Mouse (Mus musculus): Measurements from ENCODE around the gene Tnfsf13b. TPM values are rescaled to one million over a fixed set of nuclear protein-coding genes. Genes with fewer than 3 reads are reported as not detected.
A peak's percentile ranks its signal among the peaks of the same experiment; 100 is the strongest.

Gene Tnfsf13b
- total RNA-seq (2021), result 1 to 10 TPM; 2.6 to 2.8 TPM
- long read RNA-seq, result 0 reads

DNA sequence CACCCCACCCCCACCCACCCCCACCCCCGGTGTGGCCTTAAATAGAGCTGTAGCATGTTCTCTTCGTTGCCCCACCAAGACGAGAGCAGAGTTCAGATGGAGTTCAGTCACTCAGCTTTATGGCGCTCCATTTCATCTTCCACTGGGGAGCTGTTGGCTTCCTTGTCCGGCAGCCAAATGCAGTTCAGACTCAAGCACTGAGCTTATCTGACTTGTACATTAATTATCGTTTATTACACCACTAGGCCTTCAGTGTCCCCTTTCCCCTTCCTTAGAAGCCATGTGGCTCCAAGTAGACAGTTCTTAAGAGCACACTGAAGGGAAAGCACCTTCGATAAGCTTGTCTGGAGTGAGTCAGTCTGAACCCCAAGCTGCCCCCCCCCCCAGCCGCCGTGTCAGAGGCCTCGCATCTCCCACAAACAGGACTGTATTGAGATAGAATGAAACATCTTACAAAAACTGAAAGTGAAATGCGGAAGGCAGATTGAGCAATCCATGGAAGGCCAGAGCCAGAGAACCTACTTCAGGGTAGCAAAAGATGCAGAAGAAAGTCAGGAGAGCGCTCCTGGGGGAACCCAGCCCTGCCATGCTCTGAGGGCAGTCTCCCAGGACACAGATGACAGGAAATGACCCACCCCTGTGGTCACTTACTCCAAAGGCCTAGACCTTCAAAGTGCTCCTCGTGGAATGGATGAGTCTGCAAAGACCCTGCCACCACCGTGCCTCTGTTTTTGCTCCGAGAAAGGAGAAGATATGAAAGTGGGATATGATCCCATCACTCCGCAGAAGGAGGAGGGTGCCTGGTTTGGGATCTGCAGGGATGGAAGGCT, at the start of gene Tnfsf13b:
Gene Tnfsf13b (plus strand): TSS at position 312 of the 830 bp plus-strand sequence.
- DNase-seq (ENCODE audit: low spot score in 2 of 2), result no peak

DNA sequence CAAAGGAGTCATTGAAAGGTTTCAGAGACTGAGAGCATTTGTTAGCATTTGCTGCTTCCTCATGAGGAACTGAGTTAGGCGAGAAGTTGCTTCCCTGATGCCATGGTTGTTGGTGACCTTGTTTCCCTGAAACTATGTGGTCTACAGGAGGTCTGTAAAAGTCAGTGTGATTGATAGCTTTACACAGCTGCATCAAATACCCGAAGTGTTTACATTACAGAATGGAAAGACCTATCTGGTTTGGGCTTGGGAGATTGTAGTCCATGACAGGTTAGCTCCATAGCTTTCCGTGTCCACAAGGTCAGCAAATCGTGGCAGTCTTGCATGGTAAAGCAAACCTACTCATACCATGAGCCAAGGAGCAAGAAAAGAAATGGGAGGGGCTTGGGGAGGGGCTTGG, 47.9 kb upstream of the Tnfsf13b start:
- no peak for DNase-seq (ENCODE audit: low spot score in 2 of 2)

DNA sequence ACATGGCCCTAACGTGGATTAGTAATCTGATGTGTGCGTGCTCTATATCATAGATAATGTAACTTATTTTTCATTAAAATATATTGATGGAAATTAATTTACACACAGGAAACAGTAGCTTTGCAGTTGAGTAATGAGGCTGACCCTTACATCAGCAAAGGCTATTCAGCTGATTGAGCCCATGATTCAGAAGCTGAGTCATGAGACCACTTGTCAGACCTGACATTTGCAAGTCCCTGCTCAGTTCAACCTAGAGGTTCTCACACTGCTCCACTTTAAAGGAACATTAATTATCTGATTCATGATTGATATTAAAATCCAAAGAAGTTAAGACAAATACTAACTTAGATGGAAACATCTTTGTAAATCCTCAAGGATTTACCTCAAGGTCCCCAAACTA, 46.3 kb upstream of the Tnfsf13b start:
- DNase-seq (ENCODE audit: low spot score in 2 of 2), result no peak

DNA sequence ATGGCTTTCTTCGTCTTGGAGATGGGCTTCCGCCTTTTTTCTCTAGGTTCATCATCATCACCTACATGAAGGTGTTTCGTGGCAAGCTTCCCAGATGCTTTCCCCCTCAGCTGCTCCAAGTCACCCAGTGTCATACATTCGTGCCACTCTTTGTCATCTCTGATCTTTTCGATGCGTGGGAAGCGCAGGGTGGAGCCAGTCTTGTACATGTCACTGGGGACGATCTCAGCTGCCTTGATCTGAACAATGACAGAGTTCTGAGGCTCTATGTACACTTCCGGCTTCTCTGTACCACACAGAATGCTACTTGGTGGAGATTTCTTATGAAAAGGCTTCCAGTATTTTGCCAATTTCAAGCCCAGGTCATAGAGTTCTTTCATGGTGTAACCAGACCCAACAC, 34.4 kb upstream of the Tnfsf13b start:
- DNase-seq (ENCODE audit: low spot score in 2 of 2), result no peak

DNA sequence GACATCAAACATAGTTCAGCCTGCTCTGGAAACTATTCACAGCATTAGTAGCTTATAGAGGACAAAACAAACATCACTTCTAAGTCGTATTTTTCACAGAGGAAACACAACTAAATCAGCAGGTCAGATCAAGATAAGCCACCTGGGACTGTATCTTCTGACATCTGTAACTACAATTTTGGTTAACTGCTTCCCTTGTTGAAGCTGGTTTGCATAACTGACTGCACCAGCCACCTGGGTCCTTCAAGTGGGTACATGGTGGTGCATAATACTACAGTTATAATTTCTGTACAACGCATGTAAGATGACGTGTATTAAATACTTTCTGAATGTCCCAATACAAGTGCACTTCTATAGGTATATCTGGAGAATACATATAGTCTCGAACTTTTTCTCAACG, 31.0 kb upstream of the Tnfsf13b start:
- no peak for DNase-seq (ENCODE audit: low spot score in 2 of 2)

DNA sequence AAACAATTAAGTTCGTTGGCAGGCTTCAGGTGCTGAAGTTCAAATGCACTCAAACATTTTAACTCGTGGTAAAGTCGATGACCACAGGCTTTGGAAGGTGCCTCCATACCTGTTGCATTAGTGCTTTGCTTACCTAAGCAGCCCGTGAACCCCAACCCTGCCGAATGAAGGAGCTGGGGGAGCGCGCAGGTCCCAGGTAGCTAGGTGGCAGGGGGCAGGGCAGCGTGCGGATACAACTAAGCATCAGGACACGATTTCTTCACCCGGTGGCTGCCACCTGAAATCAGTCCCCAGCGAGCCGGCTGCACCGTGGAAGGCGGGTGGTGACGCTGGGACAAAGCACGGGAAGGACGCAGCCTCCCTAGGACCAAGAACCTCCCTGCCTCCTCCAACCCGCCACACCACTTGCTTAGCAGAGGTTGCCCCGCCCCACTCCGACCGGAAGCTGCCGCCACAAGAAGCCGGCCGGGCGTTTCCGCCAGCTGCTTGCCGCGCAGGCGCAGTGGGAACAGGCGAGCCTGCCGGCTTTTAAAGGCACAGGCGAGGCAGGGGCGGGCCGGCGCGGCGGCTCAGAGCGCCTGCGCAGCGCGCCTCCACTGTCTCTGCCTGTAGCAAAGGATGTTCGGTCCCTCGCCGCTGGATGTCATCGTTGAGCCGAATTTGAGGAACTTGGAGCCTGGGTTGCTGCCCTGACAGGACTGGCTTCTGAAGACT, 30.2 kb upstream of the Tnfsf13b start:
- peak; percentile 97 to 99 for DNase-seq (ENCODE audit: low spot score in 2 of 2)

DNA sequence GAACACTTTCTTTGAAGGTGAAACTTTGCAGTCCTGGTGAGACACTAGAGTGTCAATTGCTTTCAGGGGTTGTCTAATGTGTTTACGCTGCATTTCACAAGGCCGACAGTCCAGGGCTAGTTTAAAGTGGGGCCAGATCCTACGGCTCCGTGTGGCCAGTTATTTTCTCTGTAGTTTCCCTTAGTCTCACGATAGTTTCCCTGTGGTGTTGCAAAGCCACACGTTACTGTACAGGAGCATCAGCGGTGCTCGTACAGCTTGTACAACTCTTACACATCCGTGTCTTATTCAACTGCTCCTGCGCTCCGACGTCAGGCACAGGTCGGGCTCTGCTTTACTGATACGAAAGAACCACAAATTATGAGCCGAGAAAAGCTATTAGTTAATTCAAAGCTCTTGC, 29.3 kb upstream of the Tnfsf13b start:
- no peak for DNase-seq (ENCODE audit: low spot score in 2 of 2)

DNA sequence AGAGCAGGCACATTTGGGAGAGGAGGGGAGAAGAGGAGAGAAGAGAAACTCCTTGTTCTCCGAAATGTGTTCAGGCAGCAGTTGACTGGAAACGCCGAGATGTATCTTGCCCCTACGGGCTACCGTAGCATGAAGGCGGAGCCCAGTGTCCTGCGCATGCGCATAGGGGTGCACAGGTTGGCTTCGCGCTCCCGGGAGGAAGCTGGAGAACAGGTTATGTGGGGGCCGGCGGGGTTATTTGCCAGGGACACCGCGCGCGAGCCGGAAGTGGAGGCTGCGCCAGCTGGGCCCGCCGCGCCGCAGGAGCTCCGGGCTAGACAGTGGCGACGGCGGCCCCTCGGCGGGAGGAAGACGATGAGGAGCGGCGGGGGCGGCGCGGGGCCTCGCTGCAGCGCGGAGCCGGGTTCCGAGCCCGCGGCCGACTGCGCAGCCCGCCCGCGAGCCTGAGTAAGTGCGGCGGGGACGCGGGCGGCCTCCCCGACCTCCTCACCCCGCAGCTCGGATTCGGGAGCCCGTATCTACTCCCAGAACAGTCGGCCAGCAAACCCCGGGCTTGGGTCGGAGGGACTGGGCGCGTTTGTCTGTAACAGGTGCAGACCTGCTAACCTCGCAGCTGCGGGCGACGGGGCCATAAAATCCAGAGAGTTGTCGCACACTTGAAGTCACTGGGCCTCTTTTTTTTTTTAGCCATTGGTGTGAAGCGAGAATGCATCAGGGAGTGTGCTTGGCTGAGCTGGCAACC, 28.5 kb upstream of the Tnfsf13b start, which contains the start of the genes Lig4 and Abhd13:
Gene Lig4 (minus strand): TSS at position 114 of the 742 bp plus-strand sequence.
Gene Abhd13 (plus strand): TSS at position 135 of the 742 bp plus-strand sequence.
- DNase-seq (ENCODE audit: low spot score in 2 of 2), result peak; percentile 99

DNA sequence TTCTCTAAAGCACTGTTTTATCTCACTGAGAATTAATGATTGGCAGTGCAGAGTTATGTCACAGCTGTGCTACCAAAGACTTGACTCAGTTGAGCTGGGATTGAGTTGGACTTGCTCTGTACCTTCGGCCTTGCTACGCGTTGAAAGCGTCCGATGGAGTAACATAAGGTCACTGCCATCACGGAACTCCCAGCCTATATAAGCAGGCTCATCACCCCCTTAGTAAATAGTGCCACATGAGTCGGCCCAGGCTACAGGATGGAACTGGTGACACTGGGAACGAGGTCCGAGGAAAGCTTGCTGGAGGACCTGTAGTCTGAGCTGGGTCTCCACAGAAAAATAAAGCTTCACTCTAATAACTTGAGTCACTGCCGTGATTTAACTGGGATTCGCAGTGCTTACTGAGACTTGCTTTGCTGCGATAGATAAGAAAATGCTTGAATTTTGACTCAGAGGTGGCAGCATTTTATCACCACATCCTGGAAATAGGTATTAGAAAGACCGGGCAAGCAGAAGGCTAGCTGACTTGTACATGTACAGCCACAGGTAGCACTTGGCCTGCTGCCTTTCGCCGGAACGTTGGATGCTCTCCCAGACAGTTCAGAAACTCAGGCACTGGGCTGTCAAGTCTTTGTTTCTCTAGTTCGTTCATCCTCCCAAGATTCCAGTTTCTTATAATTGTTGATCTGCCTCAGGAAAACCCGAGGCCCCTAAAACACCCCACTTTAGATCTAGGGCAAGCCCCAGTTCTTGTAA, 27.6 kb upstream of the Tnfsf13b start:
- peak in 1 of 2 experiments; percentile 5 for DNase-seq (ENCODE audit: low spot score in 2 of 2)

DNA sequence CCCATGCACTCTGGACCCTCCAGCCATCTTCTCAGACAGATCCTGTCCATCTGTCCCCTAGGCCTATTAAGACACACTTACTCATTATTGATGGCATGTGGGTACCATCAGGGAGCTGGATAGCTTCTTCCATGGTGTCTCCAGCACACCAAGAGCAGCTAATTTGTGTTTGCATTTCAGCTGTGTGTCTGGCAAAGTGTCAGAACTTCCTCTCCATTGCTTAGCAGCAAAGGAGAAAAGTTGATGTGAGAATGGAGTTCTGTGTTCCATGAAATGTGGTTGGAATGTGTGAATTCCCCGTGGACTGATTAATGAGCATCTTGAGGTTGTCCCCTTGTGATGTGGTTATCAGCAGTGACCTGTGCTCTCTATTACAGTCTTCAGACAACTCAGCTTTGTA, 26.5 kb upstream of the Tnfsf13b start:
- DNase-seq (ENCODE audit: low spot score in 2 of 2), result no peak

DNA sequence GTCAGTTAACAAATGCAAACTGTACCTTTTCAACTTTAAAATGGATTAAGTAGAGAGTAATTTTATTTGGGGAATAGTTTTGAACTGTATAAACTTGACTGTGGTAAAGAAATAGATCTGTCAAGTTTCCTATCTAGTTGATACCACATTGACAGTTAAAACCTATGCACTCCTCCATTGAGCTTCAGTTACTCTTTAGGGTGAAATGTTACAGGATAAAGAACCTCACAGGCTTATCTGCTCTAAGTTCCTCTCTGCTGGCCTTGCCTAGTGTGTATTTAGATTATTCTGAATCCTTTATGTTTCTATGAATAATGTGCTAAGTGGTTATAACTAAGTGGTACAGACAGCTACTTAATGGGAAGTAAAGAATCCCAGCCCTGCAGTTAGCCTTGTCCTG, 26.1 kb upstream of the Tnfsf13b start:
- DNase-seq (ENCODE audit: low spot score in 2 of 2), result no peak

DNA sequence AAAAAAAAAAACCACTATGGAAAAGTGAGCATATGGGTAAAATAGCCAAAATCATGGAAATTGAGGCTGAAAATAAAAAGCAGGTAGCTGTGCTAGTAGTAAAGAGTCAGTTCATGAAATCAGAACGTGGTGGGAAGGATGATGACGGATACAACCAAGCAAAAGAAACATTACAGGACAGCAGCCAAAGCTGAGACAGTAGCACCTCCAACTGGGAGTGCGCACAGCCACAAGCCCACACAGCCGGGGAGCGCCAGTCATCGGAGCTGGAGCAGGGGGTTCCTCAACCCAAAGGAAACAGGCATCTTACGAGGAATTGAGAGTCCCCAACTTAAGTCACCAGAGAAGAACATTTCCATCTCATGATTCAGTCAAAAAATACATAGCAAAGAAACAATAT, 2.2 kb upstream of the Tnfsf13b start:
- DNase-seq (ENCODE audit: low spot score in 2 of 2), result no peak

DNA sequence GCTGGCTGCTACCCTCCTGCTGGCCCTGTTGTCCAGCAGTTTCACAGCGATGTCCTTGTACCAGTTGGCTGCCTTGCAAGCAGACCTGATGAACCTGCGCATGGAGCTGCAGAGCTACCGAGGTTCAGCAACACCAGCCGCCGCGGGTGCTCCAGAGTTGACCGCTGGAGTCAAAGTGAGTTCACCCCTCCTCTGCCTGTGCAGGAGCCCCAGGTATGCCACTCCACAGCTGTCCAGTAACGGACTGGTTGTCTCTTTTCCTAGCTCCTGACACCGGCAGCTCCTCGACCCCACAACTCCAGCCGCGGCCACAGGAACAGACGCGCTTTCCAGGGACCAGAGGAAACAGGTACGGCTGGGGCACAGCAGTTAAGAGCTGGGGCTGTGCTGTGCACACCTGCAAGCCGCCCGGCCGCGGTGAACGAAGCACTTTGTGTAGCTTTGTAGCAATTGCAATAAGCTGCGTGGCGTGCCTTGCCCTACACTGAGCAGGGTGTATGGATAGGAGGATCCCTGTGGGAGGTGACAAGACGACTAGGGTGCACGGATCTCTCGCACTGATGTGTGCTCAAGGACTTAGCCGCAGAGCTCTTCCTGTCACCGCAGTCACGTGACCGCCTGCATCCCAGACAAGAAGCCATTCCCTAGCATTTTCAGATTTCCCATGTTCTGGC, 856 bp downstream of the Tnfsf13b start:
- peak; percentile 22 to 29 for DNase-seq (ENCODE audit: low spot score in 2 of 2)

DNA sequence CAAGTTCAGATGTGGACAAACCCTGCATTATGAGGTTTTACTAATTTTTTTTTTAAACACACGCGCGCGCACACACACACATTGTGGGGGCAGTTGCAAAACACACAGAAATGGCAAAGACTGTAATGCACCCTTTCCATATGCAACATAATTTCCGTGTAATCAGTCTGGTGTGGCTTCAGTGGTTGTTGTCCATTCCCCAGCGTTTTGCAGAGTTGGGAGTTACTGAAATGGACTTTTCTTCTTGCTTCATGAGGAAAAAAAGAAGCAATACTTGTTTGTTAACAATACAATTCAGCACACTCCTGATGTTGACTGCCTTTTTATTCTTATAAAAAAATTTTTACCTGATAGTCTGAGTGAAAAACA, 1.4 kb downstream of the Tnfsf13b start:
- no peak for DNase-seq (ENCODE audit: low spot score in 2 of 2)

DNA sequence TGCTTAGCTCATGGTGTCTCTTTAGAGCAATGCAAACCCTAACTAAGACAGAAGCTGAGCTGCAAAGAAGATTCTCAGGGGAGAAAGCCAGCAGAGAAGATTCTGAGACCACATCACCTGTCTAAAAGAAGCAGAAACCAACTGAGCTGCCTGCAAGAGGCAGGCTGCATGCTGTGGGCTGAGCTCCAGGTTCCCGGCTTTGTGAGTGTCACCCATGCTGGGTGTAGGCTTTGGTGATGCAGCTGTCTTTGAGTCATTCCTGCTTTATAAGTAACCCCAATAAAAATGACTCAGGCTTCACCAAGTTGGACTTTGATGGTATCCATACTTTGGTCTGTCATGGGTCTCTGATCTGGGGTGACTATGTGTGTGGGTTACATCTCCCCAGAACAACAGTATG, 10.0 kb downstream of the Tnfsf13b start:
- no peak for DNase-seq (ENCODE audit: low spot score in 2 of 2)

DNA sequence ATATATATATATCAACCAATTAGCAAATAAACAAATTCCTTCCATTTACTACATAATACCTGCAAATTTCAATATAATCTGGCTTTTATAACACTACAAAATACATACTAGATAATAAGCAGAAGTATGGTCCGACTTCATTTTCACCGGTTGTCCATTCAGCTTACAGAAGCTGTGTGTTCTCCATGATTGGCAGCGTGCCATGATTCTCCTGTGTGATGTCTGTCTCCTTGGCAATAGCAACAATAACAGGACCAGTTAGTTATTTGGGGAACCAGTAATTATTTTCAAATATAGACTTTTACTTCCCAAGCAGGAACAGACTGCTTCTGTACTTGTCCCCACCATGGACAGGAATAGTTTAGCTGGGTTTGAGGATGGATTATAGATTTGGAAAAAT, 11.0 kb downstream of the Tnfsf13b start:
- peak; percentile 33 to 37 for DNase-seq (ENCODE audit: low spot score in 2 of 2)

DNA sequence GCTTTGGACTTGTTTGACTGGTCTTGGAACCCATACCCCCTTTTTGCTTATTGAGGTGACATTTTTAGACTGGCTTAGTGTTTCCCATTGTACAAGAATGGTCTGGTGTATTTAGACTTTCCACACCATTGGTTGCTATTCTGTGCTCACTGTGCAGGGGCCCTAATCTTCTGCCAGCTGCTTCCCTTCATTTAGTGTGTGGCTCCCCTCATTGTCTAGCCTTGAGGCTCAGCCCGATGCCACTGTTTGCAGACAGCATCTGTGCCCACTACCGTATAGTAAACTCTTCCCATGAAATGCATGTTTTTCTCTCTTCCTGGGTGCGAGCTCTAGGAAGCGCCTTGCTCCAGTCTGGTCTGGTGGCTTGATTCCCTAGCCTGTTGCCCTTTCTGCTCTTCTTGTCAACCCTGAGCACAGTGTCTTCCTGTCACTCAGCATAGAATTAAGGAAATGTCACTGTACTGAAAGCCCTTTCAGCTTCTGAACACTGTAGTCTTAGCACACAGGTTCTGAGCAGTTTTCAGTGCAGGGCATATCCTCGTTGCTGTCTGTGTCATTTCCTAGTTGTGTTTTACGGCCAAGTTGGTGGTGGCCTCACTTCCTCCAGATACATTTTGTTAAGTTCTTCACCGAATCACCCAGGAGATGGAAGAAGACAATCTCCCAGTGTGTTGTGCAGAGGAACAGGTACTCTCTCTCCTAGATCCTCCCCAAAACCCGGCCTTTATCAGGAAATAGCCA, 24.2 kb downstream of the Tnfsf13b start:
- DNase-seq (ENCODE audit: low spot score in 2 of 2), result no peak

DNA sequence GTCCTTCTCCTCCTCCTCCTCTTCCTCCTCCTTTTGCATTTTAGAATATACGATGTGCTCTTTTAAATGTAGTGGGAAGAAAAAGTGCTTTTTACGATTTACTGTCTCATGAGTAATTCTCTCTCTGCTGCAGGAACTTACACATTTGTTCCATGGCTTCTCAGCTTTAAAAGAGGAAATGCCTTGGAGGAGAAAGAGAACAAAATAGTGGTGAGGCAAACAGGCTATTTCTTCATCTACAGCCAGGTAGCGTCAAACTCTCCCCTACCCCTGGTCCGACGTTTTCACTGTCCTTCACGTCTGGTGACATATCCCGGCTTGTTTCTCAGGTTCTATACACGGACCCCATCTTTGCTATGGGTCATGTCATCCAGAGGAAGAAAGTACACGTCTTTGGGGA, 24.9 kb downstream of the Tnfsf13b start:
- DNase-seq (ENCODE audit: low spot score in 2 of 2), result no peak

DNA sequence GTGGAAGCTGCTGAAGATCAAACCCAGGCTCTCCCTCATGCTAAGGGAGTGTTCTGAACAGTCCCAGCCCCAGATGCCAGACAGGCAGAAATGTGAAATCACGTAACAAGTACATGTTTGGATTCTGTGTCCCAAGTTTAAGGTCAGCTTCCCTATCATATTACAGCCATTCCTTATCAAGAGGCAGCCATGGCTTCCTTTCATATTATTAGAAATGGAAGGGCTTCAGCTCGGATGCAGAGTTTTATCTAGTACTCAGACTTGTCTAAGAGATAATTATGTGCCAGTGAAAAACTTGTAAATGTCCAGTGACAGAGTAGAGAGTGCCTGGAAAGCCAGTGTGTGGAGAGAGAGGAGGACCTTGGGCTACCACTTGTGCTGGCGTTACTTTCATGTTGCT, 34.6 kb downstream of the Tnfsf13b start:
- no peak for DNase-seq (ENCODE audit: low spot score in 2 of 2)

Measured in layer of hippocampus, postnatal 10 days (tissue).